In genomic region chrX:144689859-144690181, GRCm38 (mm10) we compare ENCODE assay signal across 8 mouse cellular contexts. TPM values are rescaled to one million over a fixed set of nuclear protein-coding genes. Genes with fewer than 3 reads are reported as not detected.
A peak's percentile ranks its signal among the peaks of the same experiment; 100 is the strongest.
DNase-seq lines count a peak whose midpoint lies in the region; ATAC-seq lines count a peak whose summit lies in the region.

No protein-coding gene starts in this region.

- 0 out of 2 replicates have a peak, but pooled peaks cover 32% of the 10 kb centered on the region for H3K27me3 ChIP-seq in heart, embryonic 12.5 days (replicated peaks)
- peaks cover 19% of the 10 kb centered on the region; the same call in 1 of the 2 replicates for H3K27me3 ChIP-seq in forebrain, embryonic 13.5 days
- H3K27me3 ChIP-seq in liver, embryonic 15.5 days: peaks cover 29% of the 10 kb centered on the region

- 6% methylated on average over 7 of the region's 7 CpGs for WGBS in heart, embryonic 12.5 days
- WGBS in forebrain, embryonic 13.5 days: 32% methylated on average over 7 of the region's 7 CpGs
- WGBS in liver, embryonic 15.5 days (ENCODE audit: insufficient replicate concordance): 16% methylated on average over 7 of the region's 7 CpGs

- H3K4me2 ChIP-seq in heart, embryonic 12.5 days: peak overlapping the region; percentile 82
- peak overlapping the region; percentile 71 for H3K4me2 ChIP-seq in forebrain, embryonic 13.5 days
- H3K4me2 ChIP-seq in liver, embryonic 15.5 days: peak overlapping the region; percentile 44

- H3K36me3 ChIP-seq in heart, embryonic 12.5 days: no peaks in the 10 kb centered on the region
- H3K36me3 ChIP-seq in forebrain, embryonic 13.5 days (ENCODE audit: poor library complexity, severe bottlenecking): no peaks in the 10 kb centered on the region
- no peaks in the 10 kb centered on the region for H3K36me3 ChIP-seq in liver, embryonic 15.5 days (replicated peaks)

- no peak for DNase-seq in heart, adult 18-20 months
- DNase-seq in ZHBTc4 (ENCODE audit: low read depth, low spot score): peak; percentile 0
- no peak for DNase-seq in Muller cell, postnatal 12 days (ENCODE audit: inconsistent ontology term)
- DNase-seq in lung, postnatal 25 days (ENCODE audit: low spot score): no peak
- DNase-seq in cerebellum, postnatal 4 days (ENCODE audit: low spot score in 2 of 2): no peak

- ATAC-seq in heart, embryonic 12.5 days (ENCODE audit: insufficient number of reproducible peaks, low FRiP score): no peak
- no peak for ATAC-seq in forebrain, embryonic 13.5 days
- no peak for ATAC-seq in liver, embryonic 15.5 days (ENCODE audit: insufficient read depth)

- 0 out of 2 replicates have a peak overlapping the region, but pooled peaks have one; percentile 66 for H3K9ac ChIP-seq in heart, embryonic 12.5 days
- H3K9ac ChIP-seq in forebrain, embryonic 13.5 days: no peak overlapping the region
- H3K9ac ChIP-seq in liver, embryonic 15.5 days: no peak overlapping the region

- H3K9me3 ChIP-seq in heart, embryonic 12.5 days (replicated peaks): 0 out of 2 replicates have a peak, but pooled peaks cover 3% of the 10 kb centered on the region
- H3K9me3 ChIP-seq in forebrain, embryonic 13.5 days (replicated peaks): no peaks in the 10 kb centered on the region
- no peaks in the 10 kb centered on the region for H3K9me3 ChIP-seq in liver, embryonic 15.5 days (replicated peaks)

- H3K4me3 ChIP-seq in heart, embryonic 12.5 days: peak overlapping the region; percentile 61
- peak overlapping the region; percentile 45; the same call in 1 of the 2 replicates for H3K4me3 ChIP-seq in forebrain, embryonic 13.5 days
- peak overlapping the region; percentile 36; the same call in 1 of the 2 replicates for H3K4me3 ChIP-seq in liver, embryonic 15.5 days (replicated peaks)

- no peaks in the 10 kb centered on the region for H3K4me1 ChIP-seq in heart, embryonic 12.5 days (replicated peaks)
- no peaks in the 10 kb centered on the region for H3K4me1 ChIP-seq in forebrain, embryonic 13.5 days
- H3K4me1 ChIP-seq in liver, embryonic 15.5 days (replicated peaks): no peaks in the 10 kb centered on the region

- no peak overlapping the region for H3K27ac ChIP-seq in heart, embryonic 12.5 days (ENCODE audit: poor library complexity, severe bottlenecking)
- no peak overlapping the region for H3K27ac ChIP-seq in forebrain, embryonic 13.5 days
- H3K27ac ChIP-seq in liver, embryonic 15.5 days (replicated peaks): no peak overlapping the region

RNA-seq across cellular contexts. Expression of gene Rtl4, which starts 1.1 kb away (rescaled TPM):
- polyA plus RNA-seq in heart, embryonic 12.5 days (2016; fragmentation: Nextera tagmentation; extraction: Ambion mirVana): 1.1 TPM in 2 replicates
- total RNA-seq in heart, adult 18-20 months (2021): not detected
- 0.18 and 0.23 TPM in 2 replicates for polyA plus RNA-seq in forebrain, embryonic 13.5 days (2015; fragmentation: Nextera tagmentation; extraction: Ambion mirVana)
- 0.55 and 0.69 TPM in 2 replicates for polyA plus RNA-seq in liver, embryonic 15.5 days (2015; fragmentation: Nextera tagmentation; extraction: Ambion mirVana)

RNA-seq across cellular contexts. Expression of gene Trpc5, which starts 1.8 kb away (rescaled TPM):
- polyA plus RNA-seq in heart, embryonic 12.5 days (2016; fragmentation: Nextera tagmentation; extraction: Ambion mirVana): 0.43 and 0.49 TPM in 2 replicates
- total RNA-seq in heart, adult 18-20 months (2021): not detected
- polyA plus RNA-seq in forebrain, embryonic 13.5 days (2015; fragmentation: Nextera tagmentation; extraction: Ambion mirVana): 0.30 and 0.49 TPM in 2 replicates
- polyA plus RNA-seq in liver, embryonic 15.5 days (2015; fragmentation: Nextera tagmentation; extraction: Ambion mirVana): 0.03 and 0.07 TPM in 2 replicates
